Mouse (Mus musculus) CD4-positive helper T cell, adult 2 months (primary cell): Measurements from ENCODE around the gene Ndp.

Source experiments
- DNase-seq: peaks from one replicate; pipeline ENCODE4 v3.0.0-alpha.2; 2012; ENCODE audit warnings: low read depth, missing footprints, low spot score

Ndp gene

DNA sequence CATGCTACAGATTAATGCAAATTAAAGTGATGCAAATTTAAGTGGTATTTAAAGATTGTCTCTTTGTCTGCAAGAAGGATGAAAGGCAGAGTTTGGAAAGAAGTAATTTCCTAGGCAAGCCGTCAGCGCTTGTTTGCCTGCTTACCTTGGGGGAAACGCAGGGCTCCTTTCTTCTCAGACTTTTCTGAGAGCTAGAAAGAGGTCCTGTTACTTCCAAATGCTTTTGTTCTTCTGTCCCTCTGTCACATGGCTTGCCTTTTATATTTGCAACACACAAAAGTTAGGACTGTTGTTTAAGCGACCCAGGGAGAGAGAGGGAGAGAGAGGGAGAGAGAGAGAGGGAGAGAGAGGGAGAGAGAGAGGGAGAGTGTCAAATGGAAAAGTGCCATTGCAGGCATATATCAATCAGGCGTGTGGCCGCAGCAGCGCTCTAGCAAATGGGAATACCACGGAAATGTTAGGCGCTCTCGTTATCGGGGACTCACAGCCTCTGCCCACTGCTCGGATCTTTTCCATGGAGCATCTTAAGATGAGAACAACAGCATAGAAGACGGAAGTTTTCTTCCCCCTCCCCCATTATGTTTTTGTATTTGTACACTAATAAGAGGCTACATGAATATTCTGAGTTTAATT, at the start of gene Ndp:
TSS of gene Ndp (minus strand) at position 534 of the 633 bp plus-strand sequence.
- no peak for DNase-seq

GRCm38 (mm10) chrX:16954767-16955166, 43.2 kb upstream of the Ndp start:
- DNase-seq, result no peak

DNA sequence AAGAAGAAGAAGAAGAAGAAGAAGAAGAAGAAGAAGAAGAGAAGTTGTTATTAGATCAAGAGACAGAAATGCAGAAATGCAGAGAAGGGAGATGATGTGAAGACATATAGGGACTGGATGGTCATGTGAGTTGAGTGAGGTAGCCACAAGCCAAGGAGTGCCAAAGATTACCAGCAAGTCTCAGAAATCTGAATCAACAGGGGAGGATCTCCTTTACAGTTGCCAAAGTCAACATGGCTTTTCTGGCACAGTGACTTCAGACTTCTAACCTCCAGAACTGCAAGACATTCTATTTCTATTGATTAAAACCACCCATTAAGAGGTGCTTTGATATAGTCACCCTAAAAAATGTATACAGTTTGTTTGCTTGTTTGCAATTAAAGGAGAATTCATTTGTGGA, 6.4 kb upstream of the Ndp start:
- no peak for DNase-seq

DNA sequence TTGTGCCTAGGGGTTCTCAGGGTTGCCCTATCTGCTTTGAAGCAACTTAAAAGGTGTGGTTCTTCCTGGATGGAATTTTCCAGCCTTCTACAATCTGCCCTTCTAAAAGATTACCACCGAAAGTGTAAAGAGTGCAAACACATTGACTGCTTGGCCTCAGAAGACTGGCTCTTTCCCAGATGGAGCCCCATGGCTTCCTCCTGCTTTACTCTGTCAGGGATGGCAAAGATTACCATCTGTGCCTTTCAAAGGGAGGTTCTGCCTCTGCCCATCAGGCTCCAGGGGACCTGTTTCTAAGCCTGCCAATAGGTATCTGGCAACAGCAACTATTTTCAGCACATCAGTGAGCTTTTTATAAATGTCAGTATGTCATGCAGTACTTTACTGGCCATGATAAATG, 1.5 kb upstream of the Ndp start:
- DNase-seq, result no peak

DNA sequence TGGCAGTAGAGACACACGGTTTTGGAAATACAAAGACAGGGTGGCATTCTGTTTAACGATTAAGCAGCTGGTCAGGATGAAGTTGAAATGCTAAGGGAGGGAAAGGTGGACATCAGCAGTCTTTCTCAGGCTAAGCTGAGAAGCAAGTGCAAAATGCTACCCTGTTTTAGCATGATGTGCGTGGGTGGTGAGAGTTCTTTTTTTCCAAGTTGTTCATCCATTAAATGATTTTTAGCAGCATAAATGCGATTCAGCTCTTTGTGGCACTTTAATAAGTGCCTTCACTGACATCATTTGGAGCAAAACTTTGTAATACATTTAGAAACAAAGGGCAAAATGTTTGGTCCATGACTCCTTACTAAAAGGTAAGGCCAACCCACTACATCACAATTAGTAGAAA, 337 bp upstream of the Ndp start:
- DNase-seq, result no peak

DNA sequence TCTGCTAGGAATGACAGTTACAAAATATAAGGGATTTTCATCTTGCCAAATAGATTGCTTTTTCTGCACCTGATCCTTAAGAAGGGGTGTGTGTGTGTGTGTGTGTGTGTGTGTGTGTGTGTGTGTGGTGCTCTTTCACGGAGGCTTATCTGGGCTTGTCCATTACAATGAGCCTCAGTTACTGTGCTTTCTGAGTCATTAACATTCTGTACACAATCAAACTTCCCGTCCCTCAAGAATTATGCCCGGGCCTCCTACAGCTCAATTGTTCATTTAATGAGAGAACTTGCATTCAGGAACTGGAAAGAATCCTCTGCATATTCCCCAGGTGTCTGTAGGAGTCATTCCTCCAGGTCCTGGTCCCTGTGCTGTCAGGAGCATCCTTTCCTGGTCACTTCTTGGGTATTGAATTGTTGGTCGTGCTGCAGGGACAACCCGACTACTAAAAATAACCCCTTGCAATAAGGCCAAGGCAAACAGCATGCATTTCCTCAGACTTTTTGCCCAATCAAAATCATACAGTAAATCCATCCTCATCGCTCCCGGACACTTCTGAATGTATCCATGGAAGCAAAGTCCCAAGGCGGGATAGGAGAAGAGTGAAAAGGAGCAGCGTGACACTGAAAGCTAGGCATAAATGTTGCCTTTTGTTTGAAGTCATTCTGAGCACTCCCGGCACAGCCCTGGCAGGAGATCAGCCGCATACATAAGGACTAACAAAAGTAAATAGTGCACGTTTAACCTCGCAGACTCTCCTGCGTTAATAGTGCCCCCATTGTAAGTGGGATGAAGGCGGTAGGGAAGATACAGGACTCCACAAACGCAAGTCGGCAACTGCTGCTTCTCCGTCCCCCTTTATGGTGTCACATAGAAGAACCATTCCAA, 1.1 kb downstream of the Ndp start:
- no peak for DNase-seq

GRCm38 (mm10) chrX:16908652-16909051, 2.9 kb downstream of the Ndp start:
- DNase-seq, result no peak

GRCm38 (mm10) chrX:16907554-16907953, 4.0 kb downstream of the Ndp start:
- no peak for DNase-seq

GRCm38 (mm10) chrX:16894377-16895175, 17.0 kb downstream of the Ndp start:
- DNase-seq, result no peak

DNA sequence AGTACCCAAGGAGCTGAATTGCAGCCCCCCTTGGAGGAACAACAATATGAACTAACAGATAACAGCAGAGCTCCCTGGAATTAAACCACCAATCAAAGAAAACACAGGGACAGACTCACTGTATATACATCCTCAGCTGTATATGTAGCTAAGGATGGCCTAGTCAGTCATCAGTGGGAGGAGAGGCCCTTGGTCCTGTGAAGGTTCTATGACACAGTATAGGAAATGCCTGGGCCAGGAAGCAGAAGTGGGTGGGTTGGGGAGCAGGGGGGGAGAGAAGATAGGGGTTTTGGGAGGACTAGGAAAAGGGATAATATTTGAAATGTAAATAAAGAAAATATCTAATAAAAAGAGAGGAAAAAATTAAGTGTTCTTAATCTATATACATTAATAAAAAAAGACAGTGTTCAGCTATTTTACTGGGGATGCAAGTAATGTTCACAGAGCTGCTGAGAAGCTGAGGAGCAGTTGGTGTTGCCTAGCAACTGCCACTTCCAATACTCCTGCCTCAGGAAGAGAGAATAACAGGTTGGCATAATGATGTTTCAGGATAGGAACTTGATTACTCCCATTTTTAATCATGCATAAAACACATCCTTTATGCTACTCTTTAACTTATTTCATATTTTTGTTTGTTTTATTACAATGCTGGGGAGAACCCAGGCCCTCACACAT, 43.8 kb downstream of the Ndp start:
- no peak for DNase-seq

DNA sequence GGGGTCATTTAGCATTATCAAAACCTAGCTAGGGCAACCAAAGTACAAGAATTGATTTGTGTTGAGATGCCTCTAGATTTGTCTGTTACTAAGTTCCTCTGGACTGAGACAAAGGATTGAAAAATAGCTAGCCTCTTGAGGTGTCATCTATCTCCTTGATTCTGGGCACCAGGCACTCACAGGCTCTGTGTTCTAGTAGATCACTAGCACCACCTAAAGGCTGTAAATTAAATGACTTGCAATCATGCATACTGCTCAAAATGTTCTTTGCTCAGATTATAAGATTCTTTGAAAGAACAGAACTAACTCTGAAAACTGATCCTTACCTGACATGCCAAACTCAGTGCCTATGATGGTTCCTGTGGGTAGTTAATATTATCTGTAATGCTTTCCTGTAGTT, 51.3 kb downstream of the Ndp start:
- no peak for DNase-seq

DNA sequence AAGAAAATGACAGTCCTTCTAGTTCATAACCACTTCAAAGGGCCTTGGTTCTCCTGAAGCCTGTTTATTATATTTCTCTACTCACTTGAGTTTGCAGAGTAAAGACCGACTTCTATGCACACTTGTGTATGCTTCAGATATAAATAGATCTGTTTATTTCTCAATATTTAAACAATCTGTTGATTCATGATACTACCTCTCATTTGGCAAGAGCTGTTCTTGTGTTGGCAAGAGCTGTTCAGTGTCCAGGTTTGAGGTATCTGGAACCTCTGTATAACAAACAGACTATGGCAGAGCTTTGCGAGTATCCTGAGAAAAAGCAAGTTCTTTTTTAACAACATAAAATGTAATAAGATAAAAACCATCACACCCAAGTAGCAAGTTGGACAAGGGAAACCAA, 65.5 kb downstream of the Ndp start:
- no peak for DNase-seq

DNA sequence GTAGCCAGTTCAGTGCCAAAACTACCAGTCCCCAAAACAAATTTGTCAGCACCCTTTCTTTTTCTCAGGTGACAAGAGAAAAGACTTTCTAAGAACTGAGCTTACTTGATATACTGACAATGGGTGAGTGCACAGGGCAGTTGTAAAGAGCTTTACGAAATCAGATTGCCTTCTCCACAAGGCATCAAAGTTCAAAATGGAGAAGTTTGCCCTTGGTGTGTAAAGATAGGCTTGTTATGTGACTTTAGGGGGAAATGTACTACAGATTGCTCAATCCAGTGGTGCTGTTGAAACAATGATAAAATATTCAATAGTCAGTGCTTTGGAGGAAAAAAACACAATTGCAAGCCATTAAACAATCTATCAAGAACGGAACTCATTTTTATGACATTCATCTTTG, 70.1 kb downstream of the Ndp start:
- no peak for DNase-seq

GRCm38 (mm10) chrX:16837293-16837692, 74.3 kb downstream of the Ndp start:
- no peak for DNase-seq

DNA sequence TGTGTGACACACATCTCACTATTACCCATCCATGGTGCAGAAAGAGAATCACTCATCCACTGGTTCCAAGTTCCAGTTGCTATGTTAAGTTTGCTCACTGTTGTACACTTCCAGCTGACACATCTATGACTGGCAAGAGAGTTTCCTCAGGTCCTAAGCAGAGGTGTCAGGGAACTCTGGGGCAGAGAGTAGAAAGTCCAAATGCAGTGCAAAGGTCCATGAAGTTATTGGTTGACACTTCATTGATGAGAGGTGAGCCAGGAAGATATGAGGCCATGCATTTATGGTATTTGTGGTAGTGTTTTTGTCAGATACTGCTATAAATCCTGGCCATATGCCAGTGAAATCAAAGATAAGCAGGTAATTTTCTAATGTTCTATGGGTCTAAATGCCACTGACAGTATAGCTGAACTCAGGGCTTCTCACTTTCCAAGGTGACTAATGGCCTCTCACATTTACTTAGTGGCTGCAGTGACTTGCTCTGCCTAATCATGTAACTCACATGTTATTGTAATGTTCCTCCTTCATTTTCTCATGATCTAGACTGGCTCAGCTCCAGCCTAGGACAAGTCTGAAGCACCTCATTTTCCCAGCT, 75.0 kb downstream of the Ndp start:
- no peak for DNase-seq
